12 mouse cellular contexts compared by ENCODE assay signal in genomic region chr3:79314006-79314698, GRCm38 (mm10). TPM values are rescaled to one million over a fixed set of nuclear protein-coding genes. Genes with fewer than 3 reads are reported as not detected.
A peak's percentile ranks its signal among the peaks of the same experiment; 100 is the strongest.
DNase-seq lines count a peak whose midpoint lies in the region; TF ChIP-seq lines count a peak whose summit lies in the region.
"Had no signal": no experiment of that assay in that cellular context is flagged by ENCODE, and none has a peak within 500 bp of the region (broad histone marks: within the 10 kb centered on the region; RNA-seq: fewer than 3 reads in every experiment).

No protein-coding gene starts in this region.

- no peak overlapping the region for H3K4me3 ChIP-seq in left cerebral cortex, adult 2 months
- H3K4me3 ChIP-seq: embryonic facial prominence, embryonic 15.5 days; liver, embryonic 15.5 days had no signal

- DNase-seq in cerebellum, postnatal 14 days: peak; percentile 15 to 19
- no peak for DNase-seq in cerebellum, adult 11-12 months
- peak; percentile 26 for DNase-seq in ovary, adult 18-20 months (ENCODE audit: low spot score)
- DNase-seq in ovary, postnatal 36 days (ENCODE audit: low spot score): no peak
- DNase-seq in left cerebral cortex, adult 2 months (ENCODE audit: extremely low spot score in 1 of 2, low spot score in 2 of 2): peak; percentile 63 to 79
- DNase-seq in right cerebral cortex, postnatal 4 days: peak; percentile 53
- no peak for DNase-seq in spleen, adult 18-20 months
- no peak for DNase-seq in spleen, adult 12 weeks (ENCODE audit: low spot score)
- DNase-seq: thymus, postnatal 25 days had no signal

- no peak for TF ChIP-seq CTCF in left cerebral cortex, adult 2 months (IDR thresholded peaks at IDR 0.05)

- peak overlapping the region; percentile 42; the same call in 1 of the 2 replicates for H3K27ac ChIP-seq in left cerebral cortex, adult 2 months
- H3K27ac ChIP-seq: embryonic facial prominence, embryonic 15.5 days; liver, embryonic 15.5 days had no signal

- intact Hi-C loops in left cerebral cortex, adult 2 months (cut with DNase I): loop anchor here (2.0 to 5.0 kb wide), 2 partner anchors 25 to 297 kb away; no protein-coding TSS in a partner anchor

RNA-seq across cellular contexts. Expression of gene Gm17359, which starts 22.3 kb away (rescaled TPM):
- total RNA-seq in left cerebral cortex, adult 2 months (2021): not detected
- total RNA-seq: neutrophil, adult 5-6 weeks had no signal

RNA-seq across cellular contexts. Expression of gene Rapgef2, which starts 27.8 kb away (rescaled TPM):
- 100 to 1,000 TPM; 122 to 130 TPM for total RNA-seq in left cerebral cortex, adult 2 months (2021)

Comparison
In these comparisons a context has a peak if more than half of its experiments do, and no peak if none do; other contexts are left out.
1. DNase-seq: peak in cerebellum, postnatal 14 days (2 of 2), ovary, adult 18-20 months (single experiment), left cerebral cortex, adult 2 months (2 of 2) and right cerebral cortex, postnatal 4 days (single experiment); none in cerebellum, adult 11-12 months (single experiment), ovary, postnatal 36 days (single experiment), spleen, adult 18-20 months (0 of 2) and spleen, adult 12 weeks (single experiment).